Mouse (Mus musculus) hindbrain, postnatal 0 days (tissue): Measurements from ENCODE around the gene Efna5. TPM values are rescaled to one million over a fixed set of nuclear protein-coding genes. Genes with fewer than 3 reads are reported as not detected.

Experiments used
- ATAC-seq: fragments of 200-750 bp; cut with Nextera tagmentation; 2 replicates; pipeline ENCODE4 v1.8.0; 2017; ENCODE audit warnings: mild to moderate bottlenecking, moderate TSS enrichment, moderate library complexity
- DNase-seq: peaks from one replicate; pipeline ENCODE4 v3.0.0-alpha.2; 2015; ENCODE audit warnings: low spot score
- H3K27ac ChIP-seq: fragments of 300-500 bp; sonication (generic); 2 replicates; pipeline ENCODE4 v1.5.1; 2014; ENCODE audit warnings: mild to moderate bottlenecking
- H3K27me3 ChIP-seq: fragments of 300-500 bp; sonication (generic); 2 replicates; pipeline ENCODE4 v1.6.1; 2014; ENCODE audit warnings: low read length, mixed read lengths; ENCODE audit not compliant: insufficient read depth
- H3K36me3 ChIP-seq: fragments of 300-500 bp; sonication (generic); 2 replicates; pipeline ENCODE4 v1.6.1; 2014; ENCODE audit warnings: low read length, mixed read lengths; ENCODE audit not compliant: insufficient read depth
- H3K4me1 ChIP-seq: fragments of 300-500 bp; sonication (generic); 2 replicates; pipeline ENCODE4 v1.6.1; 2014; ENCODE audit warnings: antibody characterized with exemption, low read length, mixed read lengths; ENCODE audit not compliant: insufficient read depth
- H3K4me2 ChIP-seq: fragments of 300-500 bp; sonication (generic); 2 replicates; pipeline ENCODE4 v1.6.1; 2014; ENCODE audit warnings: low read depth, mild to moderate bottlenecking, low read length, moderate library complexity, mixed read lengths
- H3K4me3 ChIP-seq: fragments of 300-500 bp; sonication (generic); 2 replicates; pipeline ENCODE4 v1.5.1; 2014; ENCODE audit warnings: low read length
- H3K9ac ChIP-seq: fragments of 300-500 bp; sonication (generic); replicated peaks from 2 replicates; pipeline ENCODE4 v1.6.1; 2014; ENCODE audit warnings: mild to moderate bottlenecking, low read length, moderate library complexity, mixed read lengths
- H3K9me3 ChIP-seq: fragments of 300-500 bp; sonication (generic); 2 replicates; pipeline ENCODE4 v1.6.1; 2016; ENCODE audit warnings: low read length, mixed read lengths
- CTCF ChIP-seq: IDR thresholded peaks from 2 replicates; pipeline ENCODE4 v1.5.1; 2016; ENCODE audit warnings: antibody characterized with exemption, control low read depth, low read depth
- WGBS: fragments of 180-500 bp; shearing (Covaris S2); extraction: QIAGEN DNeasy Blood & Tissue Kit; methylation state at CpG from one replicate; pipeline ENCODE4 v1.1.7; 2014; 5-methylcytosine and 5-hydroxymethylcytosine counted together
- polyA plus RNA-seq: library from polyadenylated mRNA; unstranded; fragments of >200 nt; fragmentation: Nextera tagmentation; extraction: Ambion mirVana; gene quantifications from 2 replicates; pipeline ENCODE4 v1.2.1, GENCODE M21; 2015
- total RNA-seq: library from RNA; depleted of rRNA; stranded (reverse); fragments of >200 nt; gene quantifications from 2 replicates; pipeline ENCODE4 v1.2.3, GENCODE M21; 2014

Efna5 gene
- total and polyA plus RNA-seq, 2 experiments from 2014 or later = 5.3 to 40.2 TPM

- Histone ChIP-seq H3K27ac (no peak overlapping the region), H3K27me3 (no peaks in the 10 kb centered on the region), H3K9me3 (no peaks in the 10 kb centered on the region), H3K4me1 (no peaks in the 10 kb centered on the region), H3K4me3 (no peak overlapping the region), H3K4me2 (no peak overlapping the region), H3K36me3 (no peaks in the 10 kb centered on the region), H3K9ac (no peak overlapping the region)
- TF ChIP-seq CTCF = no peak
- no peak for ATAC-seq
- no peak for DNase-seq
- 91% methylated on average over 6 of the region's 6 CpGs for WGBS
Measured at GRCm38 (mm10) chr17:62744239-62744638, 136.9 kb downstream of the Efna5 start.

GRCm38 (mm10) chr17:62741702-62742101, 139.4 kb downstream of the Efna5 start:
- no peak for TF ChIP-seq CTCF
- DNase-seq = no peak
- no peaks in the 10 kb centered on the region for H3K27me3 ChIP-seq
- no peak overlapping the region for H3K27ac ChIP-seq
- no peak overlapping the region for H3K9ac ChIP-seq
- 85% methylated on average over 5 of the region's 5 CpGs for whole genome bisulfite sequencing
- H3K36me3 ChIP-seq = no peaks in the 10 kb centered on the region
- H3K4me2 ChIP-seq = no peak overlapping the region
- no peak for ATAC-seq
- no peak overlapping the region for H3K4me3 ChIP-seq
- no peaks in the 10 kb centered on the region for H3K4me1 ChIP-seq
- peaks cover 4% of the 10 kb centered on the region; the same call in 1 of the 2 replicates for H3K9me3 ChIP-seq

GRCm38 (mm10) chr17:62741020-62741419, 140.1 kb downstream of the Efna5 start:
- H3K9me3 ChIP-seq = peaks cover 4% of the 10 kb centered on the region; the same call in 1 of the 2 replicates
- no peak for TF ChIP-seq CTCF
- WGBS = 72% methylated on average over 6 of the region's 6 CpGs
- H3K4me3 ChIP-seq = no peak overlapping the region
- H3K4me1 ChIP-seq = no peaks in the 10 kb centered on the region
- ATAC-seq (no peak), DNase-seq (no peak)
- H3K9ac ChIP-seq = no peak overlapping the region
- H3K36me3 ChIP-seq = no peaks in the 10 kb centered on the region
- no peak overlapping the region for H3K27ac ChIP-seq
- H3K4me2 ChIP-seq = no peak overlapping the region
- H3K27me3 ChIP-seq = no peaks in the 10 kb centered on the region

- WGBS = 68% methylated on average over 6 of the region's 6 CpGs
- no peak overlapping the region for H3K4me2 ChIP-seq
- no peaks in the 10 kb centered on the region for H3K36me3 ChIP-seq
- no peak overlapping the region for H3K27ac ChIP-seq
- DNase-seq = no peak
- no peak overlapping the region for H3K9ac ChIP-seq
- H3K27me3 ChIP-seq = no peaks in the 10 kb centered on the region
- peaks cover 4% of the 10 kb centered on the region; the same call in 1 of the 2 replicates for H3K9me3 ChIP-seq
- H3K4me1 ChIP-seq = no peaks in the 10 kb centered on the region; the same call in 1 of the 2 replicates
- H3K4me3 ChIP-seq = no peak overlapping the region
- no peak for ATAC-seq
- TF ChIP-seq CTCF = no peak
Measured at GRCm38 (mm10) chr17:62739993-62740392, 141.1 kb downstream of the Efna5 start.

GRCm38 (mm10) chr17:62737404-62737803, 143.7 kb downstream of the Efna5 start:
- peaks cover 3% of the 10 kb centered on the region; the same call in 1 of the 2 replicates for H3K4me1 ChIP-seq
- H3K9me3 ChIP-seq = peaks cover 4% of the 10 kb centered on the region; the same call in 1 of the 2 replicates
- WGBS = 91% methylated on average over 6 of the region's 6 CpGs
- peak; percentile 64; the same call in 1 of the 2 replicates for ATAC-seq
- no peaks in the 10 kb centered on the region for H3K36me3 ChIP-seq
- no peaks in the 10 kb centered on the region for H3K27me3 ChIP-seq
- no peak overlapping the region for H3K9ac ChIP-seq
- no peak overlapping the region for H3K27ac ChIP-seq
- no peak for DNase-seq
- H3K4me2 ChIP-seq = no peak overlapping the region
- H3K4me3 ChIP-seq = no peak overlapping the region
- no peak for TF ChIP-seq CTCF

- ATAC-seq = no peak
Measured at GRCm38 (mm10) chr17:62735943-62736342, 145.2 kb downstream of the Efna5 start.

DNA sequence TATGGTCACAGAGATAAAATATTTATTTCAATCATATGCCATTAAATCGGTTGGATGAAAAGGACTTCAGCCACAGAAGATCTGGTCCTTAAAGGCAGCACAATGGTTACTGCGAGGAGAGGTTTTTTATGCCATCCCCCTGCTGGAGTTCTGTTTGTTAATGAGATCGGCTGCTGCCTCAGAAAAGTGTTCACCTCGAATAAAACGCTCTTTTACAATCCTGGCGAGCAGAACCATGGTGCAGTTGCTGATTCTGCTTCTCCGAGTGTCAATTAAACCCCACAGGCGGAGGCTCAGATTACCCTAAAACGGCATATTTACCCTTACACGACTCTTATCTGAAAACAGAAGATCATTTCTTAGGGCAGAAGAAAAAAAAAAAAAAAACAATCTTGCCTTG, 146.2 kb downstream of the Efna5 start:
- DNase-seq = no peak

More at GRCm38 (mm10) chr17:62735943-62736342, 145.2 kb downstream of the Efna5 start:
- Histone ChIP-seq H3K27ac (no peak overlapping the region), H3K4me2 (no peak overlapping the region), H3K9ac (no peak overlapping the region), H3K4me1 (peaks cover 3% of the 10 kb centered on the region; the same call in 1 of the 2 replicates), H3K9me3 (peaks cover 4% of the 10 kb centered on the region; the same call in 1 of the 2 replicates), H3K4me3 (no peak overlapping the region), H3K27me3 (no peaks in the 10 kb centered on the region), H3K36me3 (no peaks in the 10 kb centered on the region)
- 22% methylated on average over 11 of the region's 11 CpGs for WGBS
- DNase-seq = no peak
- TF ChIP-seq CTCF = no peak

More for the DNA sequence above, 146.2 kb downstream of the Efna5 start:
- no peaks in the 10 kb centered on the region for H3K27me3 ChIP-seq
- H3K9me3 ChIP-seq = peaks cover 4% of the 10 kb centered on the region; the same call in 1 of the 2 replicates
- no peak overlapping the region for H3K27ac ChIP-seq
- H3K4me3 ChIP-seq = no peak overlapping the region
- no peak overlapping the region for H3K4me2 ChIP-seq
- peaks cover 3% of the 10 kb centered on the region; the same call in 1 of the 2 replicates for H3K4me1 ChIP-seq
- TF ChIP-seq CTCF = no peak
- no peaks in the 10 kb centered on the region for H3K36me3 ChIP-seq
- 14% methylated on average over 10 of the region's 10 CpGs for WGBS
- no peak overlapping the region for H3K9ac ChIP-seq
- ATAC-seq = no peak
